ENCODE assay signal across 8 mouse cellular contexts in genomic region chr5:120587940-120588568, GRCm38 (mm10). TPM values are rescaled to one million over a fixed set of nuclear protein-coding genes. Genes with fewer than 3 reads are reported as not detected.
DNase-seq lines count a peak whose midpoint lies in the region; ATAC-seq lines count a peak whose summit lies in the region.

No protein-coding gene starts in this region.

- no peak for DNase-seq in kidney, postnatal 14 days
- no peak for DNase-seq in embryonic facial prominence, embryonic 11.5 days (ENCODE audit: low spot score)
- no peak for DNase-seq in left cerebral cortex, postnatal 10 days (ENCODE audit: extremely low spot score in 1 of 2, low spot score in 2 of 2)
- no peak for DNase-seq in cerebellum, postnatal 14 days

- H3K9ac ChIP-seq in kidney, embryonic 15.5 days = peak overlapping the region; percentile 80
- peak overlapping the region; percentile 71 for H3K9ac ChIP-seq in embryonic facial prominence, embryonic 11.5 days (replicated peaks; ENCODE audit: low read length)
- peak overlapping the region; percentile 71 for H3K9ac ChIP-seq in hindbrain, embryonic 16.5 days (ENCODE audit: low read depth, low read length)
- H3K9ac ChIP-seq in midbrain, embryonic 16.5 days (ENCODE audit: low read depth, low read length) = peak overlapping the region; percentile 92

- peak; percentile 12 for ATAC-seq in kidney, embryonic 15.5 days (replicated peaks; ENCODE audit: low FRiP score)
- peak; percentile 5; the same call in 1 of the 2 replicates for ATAC-seq in embryonic facial prominence, embryonic 11.5 days (replicated peaks; ENCODE audit: insufficient number of reproducible peaks, low FRiP score, low TSS enrichment, low read depth)
- ATAC-seq in hindbrain, embryonic 16.5 days = no peak
- peak; percentile 4; the same call in 1 of the 2 replicates for ATAC-seq in midbrain, embryonic 16.5 days
- ATAC-seq in frontal cortex, adult (ENCODE audit: low TSS enrichment) = no peak

- peak overlapping the region; percentile 76 for H3K4me3 ChIP-seq in kidney, embryonic 15.5 days (replicated peaks)
- H3K4me3 ChIP-seq in embryonic facial prominence, embryonic 11.5 days (ENCODE audit: low read depth, low read length) = peak overlapping the region; percentile 82
- peak overlapping the region; percentile 54 for H3K4me3 ChIP-seq in hindbrain, embryonic 16.5 days (ENCODE audit: low read length)
- H3K4me3 ChIP-seq in midbrain, embryonic 16.5 days (ENCODE audit: low read depth, low read length) = peak overlapping the region; percentile 79

- WGBS in kidney, embryonic 15.5 days = under 1% methylated on average over 23 of the region's 29 CpGs
- WGBS in embryonic facial prominence, embryonic 11.5 days = 1% methylated on average over 25 of the region's 29 CpGs
- WGBS in hindbrain, embryonic 16.5 days = 2% methylated on average over 29 of the region's 29 CpGs
- 3% methylated on average over 26 of the region's 29 CpGs for WGBS in midbrain, embryonic 16.5 days

- no peaks in the 10 kb centered on the region for H3K9me3 ChIP-seq in kidney, embryonic 15.5 days (replicated peaks)
- no peaks in the 10 kb centered on the region for H3K9me3 ChIP-seq in embryonic facial prominence, embryonic 11.5 days (replicated peaks; ENCODE audit: control insufficient read depth, low read length)
- no peaks in the 10 kb centered on the region for H3K9me3 ChIP-seq in hindbrain, embryonic 16.5 days (ENCODE audit: control insufficient read depth, low read length)
- no peaks in the 10 kb centered on the region for H3K9me3 ChIP-seq in midbrain, embryonic 16.5 days (replicated peaks; ENCODE audit: control insufficient read depth, low read length, poor library complexity, severe bottlenecking)

- no peaks in the 10 kb centered on the region for H3K27me3 ChIP-seq in kidney, embryonic 15.5 days
- no peaks in the 10 kb centered on the region for H3K27me3 ChIP-seq in embryonic facial prominence, embryonic 11.5 days (ENCODE audit: control insufficient read depth, insufficient read depth, low read length)
- no peaks in the 10 kb centered on the region for H3K27me3 ChIP-seq in hindbrain, embryonic 16.5 days (replicated peaks; ENCODE audit: control insufficient read depth, insufficient read depth, low read length)
- H3K27me3 ChIP-seq in midbrain, embryonic 16.5 days (ENCODE audit: control insufficient read depth, insufficient read depth, low read depth, low read length) = no peaks in the 10 kb centered on the region

- H3K36me3 ChIP-seq in kidney, embryonic 15.5 days = peaks cover 21% of the 10 kb centered on the region
- H3K36me3 ChIP-seq in embryonic facial prominence, embryonic 11.5 days (replicated peaks; ENCODE audit: control insufficient read depth, insufficient read depth, low read depth, low read length) = no peaks in the 10 kb centered on the region
- H3K36me3 ChIP-seq in hindbrain, embryonic 16.5 days (ENCODE audit: control insufficient read depth, insufficient read depth, low read length) = no peaks in the 10 kb centered on the region
- peaks cover 3% of the 10 kb centered on the region; the same call in 1 of the 2 replicates for H3K36me3 ChIP-seq in midbrain, embryonic 16.5 days (ENCODE audit: control insufficient read depth, insufficient read depth, low read length)

- intact Hi-C loops in left cerebral cortex, postnatal 10 days (cut with DNase I) = no loop called here

- peak overlapping the region; percentile 73 for H3K27ac ChIP-seq in kidney, embryonic 15.5 days
- 0 out of 2 replicates have a peak overlapping the region, but pooled peaks have one; percentile 53 for H3K27ac ChIP-seq in embryonic facial prominence, embryonic 11.5 days (replicated peaks; ENCODE audit: low read depth, low read length)
- peak overlapping the region; percentile 63 for H3K27ac ChIP-seq in hindbrain, embryonic 16.5 days (ENCODE audit: low read depth, low read length)
- H3K27ac ChIP-seq in midbrain, embryonic 16.5 days (ENCODE audit: low read length) = peak overlapping the region; percentile 77

- H3K4me2 ChIP-seq in kidney, embryonic 15.5 days = peak overlapping the region; percentile 91
- H3K4me2 ChIP-seq in embryonic facial prominence, embryonic 11.5 days (ENCODE audit: low read depth, low read length) = peak overlapping the region; percentile 87
- H3K4me2 ChIP-seq in hindbrain, embryonic 16.5 days (ENCODE audit: low read length) = peak overlapping the region; percentile 99
- H3K4me2 ChIP-seq in midbrain, embryonic 16.5 days (ENCODE audit: low read length) = peak overlapping the region; percentile 99

- H3K4me1 ChIP-seq in kidney, embryonic 15.5 days = peaks cover 38% of the 10 kb centered on the region
- no peaks in the 10 kb centered on the region for H3K4me1 ChIP-seq in embryonic facial prominence, embryonic 11.5 days (ENCODE audit: control insufficient read depth, insufficient read depth, low read length)
- peaks cover 19% of the 10 kb centered on the region for H3K4me1 ChIP-seq in hindbrain, embryonic 16.5 days (ENCODE audit: control insufficient read depth, insufficient read depth, low read depth, low read length)
- peaks cover 12% of the 10 kb centered on the region for H3K4me1 ChIP-seq in midbrain, embryonic 16.5 days (ENCODE audit: control insufficient read depth, insufficient read depth, low read length)

RNA-seq across cellular contexts. Expression of gene Tpcn1, which starts 0.4 kb away (rescaled TPM):
- 32.9 and 36.0 TPM in 2 replicates for polyA plus RNA-seq in kidney, embryonic 15.5 days (2015; fragmentation: Nextera tagmentation; extraction: Ambion mirVana)
- 9.6 and 11.2 TPM in 2 replicates for polyA plus RNA-seq in embryonic facial prominence, embryonic 11.5 days (2014; fragmentation: Nextera tagmentation; extraction: Ambion mirVana)
- polyA plus RNA-seq in hindbrain, embryonic 16.5 days (2015; fragmentation: Nextera tagmentation; extraction: Ambion mirVana) = 15.1 and 17.4 TPM in 2 replicates
- 13.1 and 13.5 TPM in 2 replicates for polyA plus RNA-seq in midbrain, embryonic 16.5 days (2015; fragmentation: Nextera tagmentation; extraction: Ambion mirVana)
- total RNA-seq in left cerebral cortex, postnatal 10 days (2021) = 10 to 100 TPM; 39.2 to 45.2 TPM

RNA-seq across cellular contexts. Expression of gene Iqcd, which starts 0.8 kb away (rescaled TPM):
- 0.82 and 0.90 TPM in 2 replicates for polyA plus RNA-seq in kidney, embryonic 15.5 days (2015; fragmentation: Nextera tagmentation; extraction: Ambion mirVana)
- polyA plus RNA-seq in embryonic facial prominence, embryonic 11.5 days (2014; fragmentation: Nextera tagmentation; extraction: Ambion mirVana) = 0.31 and 0.55 TPM in 2 replicates
- polyA plus RNA-seq in hindbrain, embryonic 16.5 days (2015; fragmentation: Nextera tagmentation; extraction: Ambion mirVana) = 2.0 and 2.4 TPM in 2 replicates
- polyA plus RNA-seq in midbrain, embryonic 16.5 days (2015; fragmentation: Nextera tagmentation; extraction: Ambion mirVana) = 2.0 and 2.1 TPM in 2 replicates
- total RNA-seq in left cerebral cortex, postnatal 10 days (2021) = under 1 TPM; 0.36 to 0.47 TPM

RNA-seq across cellular contexts. Expression of gene Rita1, which starts 24.3 kb away (rescaled TPM):
- polyA plus RNA-seq in kidney, embryonic 15.5 days (2015; fragmentation: Nextera tagmentation; extraction: Ambion mirVana) = 15.3 and 16.1 TPM in 2 replicates
- polyA plus RNA-seq in embryonic facial prominence, embryonic 11.5 days (2014; fragmentation: Nextera tagmentation; extraction: Ambion mirVana) = 8.3 and 8.8 TPM in 2 replicates
- 29.3 and 33.7 TPM in 2 replicates for polyA plus RNA-seq in hindbrain, embryonic 16.5 days (2015; fragmentation: Nextera tagmentation; extraction: Ambion mirVana)
- polyA plus RNA-seq in midbrain, embryonic 16.5 days (2015; fragmentation: Nextera tagmentation; extraction: Ambion mirVana) = 27.2 and 33.1 TPM in 2 replicates
- 10 to 100 TPM; 29.5 to 31.2 TPM for total RNA-seq in left cerebral cortex, postnatal 10 days (2021)

RNA-seq across cellular contexts. Expression of gene Ddx54, which starts 24.5 kb away (rescaled TPM):
- 47.2 and 52.2 TPM in 2 replicates for polyA plus RNA-seq in kidney, embryonic 15.5 days (2015; fragmentation: Nextera tagmentation; extraction: Ambion mirVana)
- 28.9 and 29.7 TPM in 2 replicates for polyA plus RNA-seq in embryonic facial prominence, embryonic 11.5 days (2014; fragmentation: Nextera tagmentation; extraction: Ambion mirVana)
- 38.4 and 42.0 TPM in 2 replicates for polyA plus RNA-seq in hindbrain, embryonic 16.5 days (2015; fragmentation: Nextera tagmentation; extraction: Ambion mirVana)
- 38.7 and 39.9 TPM in 2 replicates for polyA plus RNA-seq in midbrain, embryonic 16.5 days (2015; fragmentation: Nextera tagmentation; extraction: Ambion mirVana)
- total RNA-seq in left cerebral cortex, postnatal 10 days (2021) = 10 to 100 TPM; 47.5 to 48.8 TPM

RNA-seq across cellular contexts. Expression of gene Cfap73, which starts 46.0 kb away (rescaled TPM):
- polyA plus RNA-seq in kidney, embryonic 15.5 days (2015; fragmentation: Nextera tagmentation; extraction: Ambion mirVana) = not detected in 2 replicates
- polyA plus RNA-seq in embryonic facial prominence, embryonic 11.5 days (2014; fragmentation: Nextera tagmentation; extraction: Ambion mirVana) = not detected in 2 replicates
- polyA plus RNA-seq in hindbrain, embryonic 16.5 days (2015; fragmentation: Nextera tagmentation; extraction: Ambion mirVana) = 0.51 and 0.92 TPM in 2 replicates
- 0.47 and 1.2 TPM in 2 replicates for polyA plus RNA-seq in midbrain, embryonic 16.5 days (2015; fragmentation: Nextera tagmentation; extraction: Ambion mirVana)
- 1 to 10 TPM in 1 of 2 experiments, not detected in 1; 1.1 TPM for total RNA-seq in left cerebral cortex, postnatal 10 days (2021)

Comparison
In these comparisons a context has a peak if more than half of its experiments do, and no peak if none do; other contexts are left out.
1. ATAC-seq: peak in kidney, embryonic 15.5 days (single experiment), embryonic facial prominence, embryonic 11.5 days (single experiment) and midbrain, embryonic 16.5 days (single experiment); none in hindbrain, embryonic 16.5 days (single experiment) and frontal cortex, adult (single experiment).
2. Peak in every context shown above with its lines, with median percentiles within 50 percentile points of each other: H3K27ac ChIP-seq, H3K4me2 ChIP-seq, H3K4me3 ChIP-seq and H3K9ac ChIP-seq.